Mouse (Mus musculus) embryonic fibroblast, embryonic 13.5 days (primary cell): Measurements from ENCODE around the gene Sult2b1. TPM values are rescaled to one million over a fixed set of nuclear protein-coding genes. Genes with fewer than 3 reads are reported as not detected.

Source experiments
- H3K27ac ChIP-seq: 2 replicates; pipeline ENCODE4 v1.5.1; 2012; ENCODE audit warnings: low read length, control low read depth, inconsistent platforms; ENCODE audit not compliant: insufficient read depth
- H3K4me1 ChIP-seq: 2 replicates; pipeline ENCODE4 v1.6.1; 2011; ENCODE audit warnings: low read length; ENCODE audit not compliant: control insufficient read depth, insufficient read depth
- H3K4me3 ChIP-seq: 2 replicates; pipeline ENCODE4 v1.5.1; 2011; ENCODE audit warnings: mild to moderate bottlenecking, control low read depth, low read length; ENCODE audit not compliant: insufficient read depth
- CTCF ChIP-seq: IDR thresholded peaks from 2 replicates; pipeline ENCODE4 v1.5.1; 2011; ENCODE audit warnings: mild to moderate bottlenecking, control low read depth, low read length, moderate library complexity, borderline replicate concordance; ENCODE audit not compliant: insufficient read depth
- POLR2A ChIP-seq: IDR thresholded peaks from 2 replicates; pipeline ENCODE4 v1.6.1; 2011; ENCODE audit warnings: low read depth, mild to moderate bottlenecking, control low read depth, low read length, moderate library complexity
- polyA plus RNA-seq: library from polyadenylated mRNA; stranded (reverse); fragments of >200 nt; gene quantifications from 2 replicates; pipeline ENCODE4 v1.2.4, GENCODE M21; 2011; ENCODE audit warnings: low read depth; ENCODE audit not compliant: missing spikeins, insufficient read length

Gene Sult2b1
- polyA plus RNA-seq, 1 experiment = 0.44 TPM

GRCm38 (mm10) chr7:45716460-45716857 is 68.0 kb downstream of the Sult2b1 start:
- Histone ChIP-seq H3K27ac (no peak overlapping the region), H3K4me1 (peaks cover 3% of the 10 kb centered on the region; the same call in 1 of the 2 replicates), H3K4me3 (peak overlapping the region; percentile 96)
- TF ChIP-seq POLR2A = no peak
- TF ChIP-seq CTCF = no peak

GRCm38 (mm10) chr7:45715741-45716459 is 68.6 kb downstream of the Sult2b1 start:
- peak overlapping the region; percentile 10; the same call in 1 of the 2 replicates for H3K4me3 ChIP-seq
- peaks cover 3% of the 10 kb centered on the region; the same call in 1 of the 2 replicates for H3K4me1 ChIP-seq
- no peak overlapping the region for H3K27ac ChIP-seq
- TF ChIP-seq POLR2A = no peak
- no peak for TF ChIP-seq CTCF

- peak; percentile 76 for TF ChIP-seq POLR2A
- no peak for TF ChIP-seq CTCF
- peak within 1 kb of the TSS; percentile 69 for H3K4me3 ChIP-seq
- no peak within 1 kb of the TSS for H3K27ac ChIP-seq
- peaks cover 3% of the 10 kb centered on the region; the same call in 1 of the 2 replicates for H3K4me1 ChIP-seq
Measured at GRCm38 (mm10) chr7:45715090-45715708, 69.3 kb downstream of the Sult2b1 start, which contains the start of gene Rpl18. Gene Rpl18, plus strand, starts transcription at chr7:45715457.

GRCm38 (mm10) chr7:45714630-45715089 is 69.8 kb downstream of the Sult2b1 start:
- H3K4me3 ChIP-seq = peak overlapping the region; percentile 69
- H3K4me1 ChIP-seq = peaks cover 3% of the 10 kb centered on the region; the same call in 1 of the 2 replicates
- H3K27ac ChIP-seq = no peak overlapping the region
- TF ChIP-seq CTCF = no peak
- TF ChIP-seq POLR2A = no peak

GRCm38 (mm10) chr7:45713881-45714520 is 70.5 kb downstream of the Sult2b1 start:
- Histone ChIP-seq H3K27ac (no peak overlapping the region), H3K4me1 (peaks cover 3% of the 10 kb centered on the region; the same call in 1 of the 2 replicates), H3K4me3 (peak overlapping the region; percentile 69)
- TF ChIP-seq CTCF (no peak), POLR2A (no peak)

- Histone ChIP-seq H3K4me3 (no peak overlapping the region), H3K27ac (no peak overlapping the region), H3K4me1 (peaks cover 3% of the 10 kb centered on the region; the same call in 1 of the 2 replicates)
- TF ChIP-seq POLR2A (no peak; the same call in 1 of the 2 replicates), CTCF (no peak)
Measured at GRCm38 (mm10) chr7:45713396-45713795, 71.1 kb downstream of the Sult2b1 start.

GRCm38 (mm10) chr7:45712022-45712757 is 72.3 kb downstream of the Sult2b1 start:
- Histone ChIP-seq H3K27ac (no peak overlapping the region), H3K4me3 (no peak overlapping the region), H3K4me1 (peaks cover 9% of the 10 kb centered on the region)
- no peak for TF ChIP-seq POLR2A
- TF ChIP-seq CTCF = no peak

- no peak overlapping the region for H3K27ac ChIP-seq
- no peak overlapping the region for H3K4me3 ChIP-seq
- TF ChIP-seq CTCF (no peak), POLR2A (no peak; the same call in 1 of the 2 replicates)
- H3K4me1 ChIP-seq = peaks cover 11% of the 10 kb centered on the region
Measured at GRCm38 (mm10) chr7:45711316-45712021, 73.0 kb downstream of the Sult2b1 start.
